8 mouse cellular contexts compared by ENCODE assay signal in the genomic region with DNA sequence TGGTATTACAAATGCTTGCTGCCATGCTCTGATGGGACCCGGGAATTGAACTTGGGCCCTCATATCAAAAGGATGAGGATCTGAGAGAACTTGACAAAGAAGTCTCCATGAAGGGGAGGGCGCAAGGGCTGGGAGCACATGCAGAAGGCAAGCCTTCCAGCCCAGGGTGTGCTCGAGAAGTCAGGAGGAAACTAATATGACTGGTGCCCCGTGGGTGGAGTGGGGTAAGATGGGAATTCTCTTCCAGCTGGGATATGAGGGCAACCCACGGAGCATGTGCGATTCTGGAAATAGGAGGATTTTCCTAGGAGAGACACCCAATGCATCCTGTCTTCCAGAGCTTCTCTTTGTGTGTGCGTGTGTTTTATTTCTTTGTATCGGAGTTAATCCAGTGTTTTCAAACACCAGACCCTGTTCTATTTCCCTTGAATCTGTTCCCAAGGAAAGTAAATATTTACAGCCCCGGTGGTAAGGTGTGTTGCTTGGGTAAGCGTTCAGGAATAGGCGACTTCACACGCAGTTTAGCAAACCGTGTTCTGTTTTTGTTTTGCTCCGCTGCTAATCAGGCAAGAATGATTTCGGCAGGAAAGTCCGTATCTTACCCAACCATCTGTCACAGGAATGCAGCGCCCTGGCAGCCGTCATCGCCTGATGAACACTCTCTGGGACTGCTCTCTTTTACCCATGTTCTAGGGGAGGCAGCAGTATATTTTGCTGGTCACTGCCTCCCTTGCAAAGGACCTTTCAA. TPM values are rescaled to one million over a fixed set of nuclear protein-coding genes. Genes with fewer than 3 reads are reported as not detected.
DNase-seq lines count a peak whose midpoint lies in the region; ATAC-seq and TF ChIP-seq lines count a peak whose summit lies in the region.

No protein-coding gene starts in this region.

- no peak overlapping the region for H3K9ac ChIP-seq in forebrain, postnatal 0 days
- no peak overlapping the region for H3K9ac ChIP-seq in stomach, postnatal 0 days (ENCODE audit: low read length)

- no peaks in the 10 kb centered on the region for H3K36me3 ChIP-seq in forebrain, postnatal 0 days (ENCODE audit: insufficient read depth)
- no peaks in the 10 kb centered on the region for H3K36me3 ChIP-seq in stomach, postnatal 0 days (ENCODE audit: control insufficient read depth, insufficient read depth, low read length)

- no peak for TF ChIP-seq CTCF in forebrain, postnatal 0 days (IDR thresholded peaks at IDR 0.05; ENCODE audit: low read depth)
- no peak for TF ChIP-seq CTCF in stomach, postnatal 0 days (IDR thresholded peaks at IDR 0.05; ENCODE audit: low read depth)

- no peak overlapping the region for H3K27ac ChIP-seq in forebrain, postnatal 0 days (ENCODE audit: low read depth, low read length)
- H3K27ac ChIP-seq in stomach, postnatal 0 days (replicated peaks): peak overlapping the region; percentile 61

- no peaks in the 10 kb centered on the region for H3K9me3 ChIP-seq in forebrain, postnatal 0 days (ENCODE audit: low read length)
- no peaks in the 10 kb centered on the region for H3K9me3 ChIP-seq in stomach, postnatal 0 days (ENCODE audit: control insufficient read depth, low read length)

- H3K4me2 ChIP-seq in forebrain, postnatal 0 days (ENCODE audit: low read depth): no peak overlapping the region
- peak overlapping the region; percentile 6; the same call in 1 of the 2 replicates for H3K4me2 ChIP-seq in stomach, postnatal 0 days (replicated peaks; ENCODE audit: low read depth)

- DNase-seq in adrenal gland, postnatal 14 days: peak; percentile 36
- DNase-seq in adrenal gland, adult 8-10 months: no peak
- peak; percentile 30 for DNase-seq in cerebellum, adult 8-10 months
- peak; percentile 39 for DNase-seq in forebrain, postnatal 0 days
- DNase-seq in kidney, postnatal 10 days: peak; percentile 51
- DNase-seq in lung, postnatal 10 days: peak; percentile 30
- DNase-seq in stomach, postnatal 0 days (ENCODE audit: low spot score): no peak
- no peak for DNase-seq in thymus, postnatal 10 days (ENCODE audit: low spot score in 2 of 2)

- no peak for TF ChIP-seq EP300 in stomach, postnatal 0 days (optimal IDR thresholded peaks at IDR 0.05)

- H3K4me3 ChIP-seq in forebrain, postnatal 0 days (ENCODE audit: low read depth, low read length): no peak overlapping the region
- no peak overlapping the region for H3K4me3 ChIP-seq in stomach, postnatal 0 days (ENCODE audit: low read depth, low read length)

- no peak for ATAC-seq in forebrain, postnatal 0 days
- peak; percentile 29; the same call in 1 of the 2 replicates for ATAC-seq in stomach, postnatal 0 days (ENCODE audit: low FRiP score, low TSS enrichment)

- H3K4me1 ChIP-seq in forebrain, postnatal 0 days (ENCODE audit: insufficient read depth): no peaks in the 10 kb centered on the region
- peaks cover 10% of the 10 kb centered on the region for H3K4me1 ChIP-seq in stomach, postnatal 0 days (replicated peaks; ENCODE audit: control insufficient read depth, insufficient read depth)

- 41% methylated on average over 19 of the region's 19 CpGs for WGBS in forebrain, postnatal 0 days
- WGBS in stomach, postnatal 0 days: 23% methylated on average over 19 of the region's 19 CpGs

- no peaks in the 10 kb centered on the region for H3K27me3 ChIP-seq in forebrain, postnatal 0 days (ENCODE audit: insufficient read depth, low read length)
- H3K27me3 ChIP-seq in stomach, postnatal 0 days (ENCODE audit: control insufficient read depth, insufficient read depth, low read length): no peaks in the 10 kb centered on the region

RNA-seq across cellular contexts. Expression of a gene that starts 28.4 kb away (rescaled TPM):
- total RNA-seq in adrenal gland, postnatal 14 days (2021): 24.2 and 24.6 TPM in 2 replicates
- 10 to 100 TPM; 10.8 to 21.8 (median 17.9) TPM for total RNA-seq in adrenal gland, adult 8-10 months (2022)
- total RNA-seq in forebrain, postnatal 0 days (2014; rRNA removed): 3.2 and 3.9 TPM in 2 replicates
- polyA plus RNA-seq in forebrain, postnatal 0 days (2015; fragmentation: Nextera tagmentation; extraction: Ambion mirVana): 0.49 and 0.98 TPM in 2 replicates
- polyA plus RNA-seq in stomach, postnatal 0 days (2015; fragmentation: Nextera tagmentation; extraction: Ambion mirVana): 4.5 and 5.3 TPM in 2 replicates

Comparison
In these comparisons a context has a peak if more than half of its experiments do, and no peak if none do; other contexts are left out.
1. DNase-seq: peak in adrenal gland, postnatal 14 days (single experiment), cerebellum, adult 8-10 months (single experiment), forebrain, postnatal 0 days (single experiment), kidney, postnatal 10 days (single experiment) and lung, postnatal 10 days (single experiment); none in adrenal gland, adult 8-10 months (single experiment), stomach, postnatal 0 days (single experiment) and thymus, postnatal 10 days (0 of 2).